Mouse (Mus musculus): ENCODE measurements around the gene Dclre1b.

DNA sequence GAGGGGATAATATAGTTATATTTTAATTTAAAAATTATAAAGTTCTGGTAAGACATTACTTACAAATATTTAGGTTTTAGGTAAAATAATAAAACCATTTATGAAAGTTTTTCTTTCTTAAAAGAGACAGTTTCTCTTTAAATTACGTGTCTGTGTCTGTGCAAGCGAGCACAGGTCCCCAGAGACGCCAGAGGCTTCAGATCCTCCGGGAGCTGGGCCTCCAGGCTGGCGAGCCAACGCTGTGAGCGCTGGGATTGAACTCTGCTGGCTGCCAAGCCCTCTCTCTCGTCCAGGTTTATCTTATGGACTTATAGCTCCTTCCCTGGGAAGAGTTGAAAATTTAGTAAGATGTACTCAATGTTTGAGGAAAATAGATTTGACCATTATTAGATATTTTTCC, 44.6 kb upstream of the Dclre1b start:
- 0 out of 2 replicates have a peak, but pooled peaks have one; percentile 8 for TF ChIP-seq POLR2A (IDR thresholded peaks at IDR 0.05; ENCODE audit: borderline replicate concordance, insufficient read depth, low read length)
- TF ChIP-seq CTCF (IDR thresholded peaks at IDR 0.05; ENCODE audit: borderline replicate concordance, insufficient read depth, low read depth, low read length): no peak

All from cerebellum, adult 2 months (tissue).